Mouse (Mus musculus) bone marrow, adult 2 months (tissue): ENCODE measurements around the gene Rpl23.

ENCODE experiments used
- CTCF ChIP-seq: fragments of 200-500 bp; IDR thresholded peaks from 2 replicates; pipeline ENCODE4 v1.5.1; 2011; ENCODE audit warnings: low read length, control low read depth; ENCODE audit not compliant: control insufficient read depth, insufficient read depth
- POLR2A ChIP-seq: fragments of 200-500 bp; IDR thresholded peaks from 2 replicates; pipeline ENCODE4 v1.6.1; 2011; ENCODE audit warnings: low read depth, mild to moderate bottlenecking, control low read depth, low read length, borderline replicate concordance; ENCODE audit not compliant: control insufficient read depth

DNA sequence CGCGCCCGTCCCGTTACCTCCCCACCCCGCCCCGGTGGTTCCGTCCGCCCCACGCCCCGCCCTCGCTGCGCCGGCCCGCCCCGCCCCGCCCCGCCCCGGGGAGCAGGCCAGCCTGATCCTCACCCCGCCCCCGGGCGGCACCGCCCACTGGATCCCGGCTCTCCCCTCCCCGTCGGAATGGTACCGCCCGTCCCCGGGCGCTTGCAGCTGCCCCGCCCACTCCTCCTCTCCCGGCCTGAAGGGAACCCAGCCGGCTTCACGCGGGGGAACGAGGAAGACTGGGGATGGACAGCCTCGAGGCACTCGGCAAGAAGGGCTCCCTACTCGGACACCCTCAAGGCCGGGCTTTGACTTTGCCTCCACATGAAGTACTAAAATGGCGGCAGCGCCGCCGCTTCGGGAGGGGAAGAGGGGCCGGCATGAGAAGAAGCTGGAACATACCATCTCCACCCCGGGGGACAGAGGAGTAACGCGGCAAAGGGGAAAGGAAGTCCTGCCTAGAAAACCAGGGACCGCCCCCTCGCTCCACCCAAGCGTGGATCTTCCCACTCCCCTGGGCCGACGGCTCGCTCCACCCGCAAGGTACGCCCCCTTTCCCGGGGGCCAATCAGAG lies 37.4 kb downstream of the Rpl23 start:
- no peak for TF ChIP-seq CTCF
- TF ChIP-seq POLR2A: no peak; the same call in 1 of the 2 replicates
